Mouse (Mus musculus) G1E-ER4 (cell line): ENCODE measurements around the gene Prickle4. TPM values are rescaled to one million over a fixed set of nuclear protein-coding genes. Genes with fewer than 3 reads are reported as not detected.

Experiments used
- GATA1 ChIP-seq: IDR thresholded peaks from one replicate; pipeline ENCODE4 v1.8.0; 2012; ENCODE audit warnings: low read length, inconsistent platforms
- polyA plus RNA-seq: library from polyadenylated mRNA; stranded (reverse); fragments of >175 nt; gene quantifications from 2 replicates; pipeline ENCODE4 v1.2.3, GENCODE M21; 2012

Gene Prickle4
- polyA plus RNA-seq, 1 experiment = 5.3 TPM

- no peak for TF ChIP-seq GATA1
These were observed 20.5 kb upstream of the Prickle4 start for GRCm38 (mm10) chr17:47715037-47715436.

DNA sequence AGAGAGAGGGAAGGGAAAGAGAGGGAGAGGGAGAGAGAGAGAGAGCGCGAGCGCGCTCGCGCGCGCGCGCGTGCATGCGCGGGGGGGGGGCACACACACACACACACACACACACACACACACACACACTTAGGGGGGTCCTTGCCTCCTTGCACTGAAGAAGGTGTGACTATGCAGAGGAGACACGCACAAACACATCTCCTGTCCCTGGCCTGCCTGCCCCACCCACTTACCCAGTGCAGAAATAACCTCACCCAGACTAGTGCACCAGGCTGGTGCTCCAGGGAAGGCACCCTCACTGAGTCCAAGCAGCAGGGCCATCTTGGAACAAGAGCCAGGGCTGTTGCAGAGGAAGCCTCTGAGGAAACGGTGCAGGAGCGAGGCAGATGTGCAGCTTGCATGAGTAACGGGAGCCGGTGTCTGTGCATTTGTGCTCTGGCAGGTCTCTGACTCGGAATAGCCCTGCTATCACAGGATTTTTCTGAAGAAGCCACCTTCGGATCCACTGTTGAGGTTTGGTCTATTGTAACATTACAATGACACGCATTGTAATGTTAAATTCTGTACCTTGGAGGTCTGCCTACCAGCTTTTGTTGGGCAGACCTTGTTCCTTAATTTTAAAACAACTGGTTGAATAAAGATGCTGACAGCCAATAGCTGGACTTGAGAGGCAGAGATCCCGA lies 18.5 kb upstream of the Prickle4 start:
- TF ChIP-seq GATA1 = no peak

DNA sequence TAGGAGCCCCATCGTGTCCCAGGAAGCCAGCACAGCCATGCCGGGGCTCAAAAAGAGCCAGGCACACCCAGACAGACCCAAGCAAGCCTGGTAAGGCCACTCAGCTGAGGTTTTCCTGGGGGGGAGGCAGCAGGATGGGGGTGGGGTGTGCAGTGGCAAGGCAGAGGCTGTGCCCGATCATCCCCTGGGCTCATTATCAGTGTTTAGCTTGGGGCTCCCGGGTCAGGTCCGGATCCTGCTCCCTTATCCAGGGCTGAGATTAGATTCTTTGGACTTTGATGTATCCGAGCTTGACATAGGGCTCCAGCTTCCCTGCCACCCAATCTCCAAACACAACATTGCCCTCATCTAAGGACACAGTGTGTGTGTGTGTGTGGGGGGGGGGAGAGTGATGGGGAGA lies 17.3 kb upstream of the Prickle4 start:
- TF ChIP-seq GATA1 = no peak

DNA sequence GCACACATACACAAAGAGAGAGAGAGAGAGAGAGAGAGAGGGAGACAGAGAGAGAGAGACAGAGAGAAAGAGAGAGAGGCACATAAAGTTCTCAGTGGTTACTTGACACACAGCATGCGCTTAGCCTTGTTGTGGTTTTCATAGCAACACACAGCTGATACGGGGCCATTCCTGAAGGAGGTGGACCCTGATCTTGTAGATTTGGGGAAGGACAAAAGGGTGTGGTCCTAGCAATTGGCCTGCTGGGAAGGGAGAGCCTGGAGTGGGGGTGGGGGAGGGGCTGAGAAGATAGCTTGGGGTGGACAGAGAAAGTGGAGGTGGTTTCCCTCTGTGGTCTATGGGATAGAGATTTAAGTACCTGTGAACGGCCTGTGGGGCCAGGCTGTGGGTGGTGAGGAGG lies 15.5 kb upstream of the Prickle4 start:
- TF ChIP-seq GATA1 = no peak

- no peak for TF ChIP-seq GATA1
These were observed 14.4 kb upstream of the Prickle4 start for GRCm38 (mm10) chr17:47708972-47709371.

- TF ChIP-seq GATA1 = no peak
These were observed 13.4 kb upstream of the Prickle4 start for GRCm38 (mm10) chr17:47707961-47708360.

DNA sequence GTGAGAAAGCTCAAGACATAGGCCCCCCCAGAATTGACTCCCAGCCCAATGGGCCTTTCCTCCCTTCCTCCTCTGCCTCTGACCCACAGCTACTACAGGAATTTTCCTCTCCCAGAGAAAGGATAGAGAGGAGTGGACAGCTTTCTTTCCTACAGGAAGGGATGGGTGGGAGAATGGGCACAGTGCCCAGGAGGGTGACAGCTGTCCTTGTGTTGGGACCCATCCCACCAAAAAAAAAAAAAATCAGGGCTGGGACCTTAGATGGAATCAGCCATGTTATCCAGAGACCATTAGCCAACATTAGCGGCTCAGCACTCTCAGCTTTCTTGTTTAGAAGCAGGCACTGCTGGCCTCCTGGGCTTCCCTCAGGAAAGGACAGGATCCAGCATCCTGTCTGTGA lies 11.7 kb upstream of the Prickle4 start:
- TF ChIP-seq GATA1 = no peak

- TF ChIP-seq GATA1 = no peak
These were observed 10.2 kb upstream of the Prickle4 start for GRCm38 (mm10) chr17:47704692-47705091.

DNA sequence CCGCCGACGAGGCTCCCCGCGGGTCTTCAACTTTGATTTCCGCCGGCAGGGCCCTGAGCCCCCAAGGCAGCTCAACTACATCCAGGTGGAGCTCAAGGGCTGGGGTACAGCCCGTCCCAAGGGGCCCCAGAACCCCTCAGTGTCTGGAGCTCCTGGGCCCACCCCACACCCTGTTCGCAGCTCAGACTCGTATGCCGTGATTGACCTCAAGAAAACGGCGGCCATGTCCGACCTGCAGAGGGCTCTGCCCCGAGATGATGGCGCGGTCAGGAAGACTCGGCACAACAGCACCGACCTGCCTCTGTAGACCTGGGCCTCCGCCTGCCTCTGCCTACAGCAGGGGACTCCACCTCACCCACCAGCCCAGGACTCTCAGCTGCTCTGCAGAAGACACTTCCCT lies 9.0 kb upstream of the Prickle4 start:
- TF ChIP-seq GATA1 = no peak

- no peak for TF ChIP-seq GATA1
These were observed 8.2 kb upstream of the Prickle4 start for GRCm38 (mm10) chr17:47702548-47703345.

GRCm38 (mm10) chr17:47701793-47702192 lies 7.3 kb upstream of the Prickle4 start:
- no peak for TF ChIP-seq GATA1

GRCm38 (mm10) chr17:47699055-47699454 lies 4.5 kb upstream of the Prickle4 start:
- no peak for TF ChIP-seq GATA1

DNA sequence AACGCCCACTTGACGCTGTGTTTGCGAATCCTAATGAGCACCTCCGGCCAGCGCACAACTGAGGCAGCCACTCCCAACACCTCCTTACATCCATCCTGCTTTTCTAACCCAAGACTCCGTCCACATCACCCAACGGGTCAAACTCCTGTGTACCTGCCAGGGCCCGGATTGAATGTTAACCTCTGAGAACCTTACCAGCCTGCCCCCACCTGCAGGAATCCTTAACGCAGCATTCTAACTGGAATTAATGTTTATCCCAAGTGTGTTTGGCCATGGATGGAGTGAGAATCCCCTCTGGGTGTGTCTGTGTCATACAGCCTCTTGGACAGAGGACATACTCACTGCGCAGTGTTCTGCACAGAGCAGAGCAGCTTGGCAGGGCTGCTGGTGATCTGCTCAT lies 3.6 kb upstream of the Prickle4 start:
- no peak for TF ChIP-seq GATA1

GRCm38 (mm10) chr17:47695337-47695710 lies 788 bp upstream of the Prickle4 start:
- no peak for TF ChIP-seq GATA1

DNA sequence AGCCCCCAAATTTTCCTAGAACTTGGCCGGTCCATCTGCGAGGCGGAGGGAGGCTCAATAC lies 264 bp downstream of the Prickle4 start, which contains the start of gene Gm21981:
Gene Gm21981 (minus strand): TSS at position 14 of the 61 bp plus-strand sequence.
- TF ChIP-seq GATA1 = no peak

DNA sequence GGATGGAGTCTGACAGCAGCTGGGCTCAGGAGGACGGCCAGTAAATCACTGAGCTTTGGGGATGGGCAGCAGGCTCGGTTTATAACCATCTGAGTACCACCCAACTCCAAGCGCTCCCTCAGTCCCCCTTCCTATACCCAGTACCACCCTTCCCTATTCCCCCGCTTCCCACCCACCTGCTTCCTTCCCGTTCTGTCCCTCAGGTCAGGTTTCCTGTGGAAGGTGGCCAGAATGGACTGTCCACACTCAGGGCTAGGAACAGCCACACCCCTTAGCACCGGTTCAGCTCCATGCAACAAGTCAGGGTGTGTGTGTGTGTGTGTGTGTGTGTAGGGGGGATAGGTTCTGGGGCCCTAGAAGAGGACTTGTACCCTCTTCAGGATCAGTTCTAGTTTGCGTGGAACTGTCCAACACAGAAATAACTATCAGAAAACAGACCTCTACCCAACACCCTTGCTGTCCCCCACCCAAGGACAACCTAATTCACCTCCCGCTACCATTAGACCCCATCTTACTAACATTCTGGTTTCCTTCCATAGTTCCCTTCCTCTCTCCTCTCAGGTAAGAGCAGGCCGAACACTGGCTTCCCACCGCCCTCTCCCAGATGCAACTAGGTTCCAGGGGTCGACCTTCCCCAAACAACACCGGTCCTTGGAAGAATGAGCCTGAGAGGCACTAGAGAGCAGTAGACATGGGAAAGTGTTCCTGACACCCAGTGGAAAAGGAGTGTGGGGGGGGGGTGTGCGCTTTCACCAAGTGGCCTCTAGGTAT lies 680 bp downstream of the Prickle4 start:
- no peak for TF ChIP-seq GATA1

DNA sequence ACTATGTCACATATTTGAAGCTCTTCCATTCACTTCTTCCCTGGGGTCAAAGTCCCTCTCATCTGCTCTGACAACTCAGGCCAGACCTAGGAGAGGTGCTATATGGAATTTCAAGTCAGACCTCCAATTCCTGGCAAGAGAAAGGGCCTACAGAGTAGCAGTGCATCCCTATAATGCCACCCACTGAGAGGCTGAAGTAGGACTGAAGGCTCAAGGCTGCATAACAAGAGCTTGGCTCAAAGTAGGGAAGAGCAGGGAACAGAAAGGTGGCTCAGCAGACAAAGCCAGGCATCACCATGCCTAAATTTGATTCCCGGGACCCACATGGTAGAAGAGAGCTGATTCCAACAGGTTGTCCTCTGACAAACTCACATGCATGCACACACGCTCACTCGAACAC lies 2.9 kb downstream of the Prickle4 start:
- no peak for TF ChIP-seq GATA1
